Mouse (Mus musculus): ENCODE data around the gene Cish. TPM values are rescaled to one million over a fixed set of nuclear protein-coding genes. Genes with fewer than 3 reads are reported as not detected.

Gene Cish
- polyA plus RNA-seq, 1 experiment = 23.1 TPM

DNA sequence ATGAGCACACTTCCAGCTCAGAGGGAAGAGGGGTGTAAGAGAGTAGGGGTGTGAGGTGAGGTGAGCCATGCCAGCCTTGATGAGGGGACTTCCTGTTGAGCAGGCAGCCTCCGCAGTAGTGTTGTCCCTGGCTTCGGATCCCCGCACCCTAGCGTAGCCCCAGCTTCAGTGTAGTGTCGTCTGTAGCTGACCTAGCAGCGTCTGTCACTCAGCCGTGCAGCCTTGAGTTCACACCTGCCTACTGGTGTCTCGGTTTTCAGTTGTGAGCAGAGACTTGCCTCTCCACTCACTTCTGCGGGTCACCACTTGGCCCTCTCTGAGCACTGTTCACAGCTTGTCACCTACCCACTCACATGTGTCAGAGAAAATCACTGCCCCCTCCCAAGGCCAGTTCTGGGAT is 13.3 kb downstream of the Cish start:
- Histone ChIP-seq H3K4me1 (ENCODE audit: control insufficient read depth, insufficient read depth, insufficient read length, low read length) (peaks cover 15% of the 10 kb centered on the region; the same call in 1 of the 2 replicates), H3K27ac (replicated peaks; ENCODE audit: low read depth, low read length) (no peak overlapping the region)

DNA sequence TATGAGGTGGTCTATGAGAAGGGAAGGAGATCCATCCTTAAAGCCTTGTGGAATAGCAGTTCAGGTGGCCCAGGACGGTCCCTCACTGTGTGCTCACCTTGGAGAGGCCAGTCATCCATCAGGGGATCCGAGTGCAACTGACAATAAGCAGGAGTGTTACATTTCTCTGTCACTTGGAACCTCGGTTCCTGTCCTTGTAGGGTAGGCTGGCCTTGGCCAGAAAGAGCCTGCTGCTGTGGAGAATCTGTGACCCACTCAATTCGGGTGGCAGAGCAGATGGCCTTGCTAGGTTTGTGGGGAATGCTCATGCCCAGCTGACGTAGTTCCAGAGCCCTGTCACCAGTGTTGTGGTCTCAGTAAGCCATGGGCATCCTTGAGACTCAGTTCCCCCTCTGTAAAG is 13.8 kb downstream of the Cish start:
- no peak overlapping the region for H3K27ac ChIP-seq (replicated peaks; ENCODE audit: low read depth, low read length)
- H3K4me3 ChIP-seq (ENCODE audit: insufficient read depth, low read depth, low read length) = no peak overlapping the region
- peaks cover 15% of the 10 kb centered on the region; the same call in 1 of the 2 replicates for H3K4me1 ChIP-seq (ENCODE audit: control insufficient read depth, insufficient read depth, insufficient read length, low read length)

More for the DNA sequence above, 13.3 kb downstream of the Cish start:
- no peak overlapping the region for H3K4me3 ChIP-seq (ENCODE audit: insufficient read depth, low read depth, low read length)

DNA sequence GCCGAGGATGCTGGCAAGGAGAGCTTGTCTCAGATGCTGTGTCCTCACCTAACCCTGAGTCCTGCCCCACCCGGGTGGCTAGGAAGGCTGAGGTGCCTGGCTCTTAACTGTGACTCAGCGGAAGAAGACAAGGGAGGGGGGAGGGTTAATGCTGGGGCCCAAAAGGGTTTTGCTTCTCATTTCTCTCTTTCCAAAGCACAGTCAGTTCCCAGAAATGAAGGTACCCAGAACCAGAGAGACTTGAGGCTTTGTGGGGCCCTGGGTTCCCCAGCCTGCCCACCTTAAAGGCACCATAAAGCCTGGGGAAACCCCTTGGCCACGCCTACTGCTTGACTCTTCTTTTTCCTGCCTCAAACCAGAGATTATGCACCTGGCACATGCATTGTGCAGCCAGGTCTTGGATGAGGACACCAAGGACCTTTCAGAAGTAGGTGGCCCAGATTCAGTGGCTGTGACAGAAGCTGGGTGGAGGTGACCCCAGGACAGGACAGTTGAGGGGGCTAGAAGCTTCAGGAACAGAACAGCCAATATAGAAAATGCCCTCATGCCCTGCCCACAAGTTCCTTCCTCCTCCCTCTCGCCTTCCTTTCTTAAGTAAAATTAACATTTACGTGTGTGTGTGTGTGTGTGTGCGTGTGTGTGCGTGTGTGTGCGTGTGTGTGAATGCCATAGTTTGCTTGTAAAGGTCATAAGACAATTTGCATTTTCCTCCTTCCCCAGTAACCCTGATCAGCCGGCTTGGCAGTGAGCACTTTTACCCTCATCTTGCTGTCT is 17.2 kb downstream of the Cish start:
- no peak overlapping the region for H3K4me3 ChIP-seq (ENCODE audit: insufficient read depth, low read depth, low read length)
- H3K4me1 ChIP-seq (ENCODE audit: control insufficient read depth, insufficient read depth, insufficient read length, low read length) = peaks cover 2% of the 10 kb centered on the region; the same call in 1 of the 2 replicates
- H3K27ac ChIP-seq (replicated peaks; ENCODE audit: low read depth, low read length) = no peak overlapping the region

DNA sequence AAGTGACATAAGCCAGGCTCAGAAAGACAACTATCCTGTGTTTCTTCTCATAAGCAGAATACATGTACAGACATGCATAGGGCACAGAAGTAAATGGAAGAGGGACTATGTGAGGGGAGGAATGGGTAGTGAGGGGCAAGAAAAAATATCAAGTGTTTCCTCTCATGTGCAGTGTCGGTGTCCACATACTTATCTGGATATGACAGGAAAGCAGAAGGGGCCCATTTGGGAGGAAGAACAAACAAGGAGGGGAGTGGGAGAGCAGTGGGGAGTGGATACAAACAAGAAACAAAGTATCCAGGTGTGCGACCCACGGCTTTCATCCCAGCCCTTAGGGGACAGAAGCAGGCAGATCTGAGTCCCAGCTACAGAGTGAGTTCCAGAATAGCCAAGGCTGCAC is 18.1 kb downstream of the Cish start:
- Histone ChIP-seq H3K4me3 (ENCODE audit: insufficient read depth, low read depth, low read length) (no peak overlapping the region), H3K27ac (replicated peaks; ENCODE audit: low read depth, low read length) (no peak overlapping the region), H3K4me1 (ENCODE audit: control insufficient read depth, insufficient read depth, insufficient read length, low read length) (0 out of 2 replicates have a peak, but pooled peaks cover 6% of the 10 kb centered on the region)

DNA sequence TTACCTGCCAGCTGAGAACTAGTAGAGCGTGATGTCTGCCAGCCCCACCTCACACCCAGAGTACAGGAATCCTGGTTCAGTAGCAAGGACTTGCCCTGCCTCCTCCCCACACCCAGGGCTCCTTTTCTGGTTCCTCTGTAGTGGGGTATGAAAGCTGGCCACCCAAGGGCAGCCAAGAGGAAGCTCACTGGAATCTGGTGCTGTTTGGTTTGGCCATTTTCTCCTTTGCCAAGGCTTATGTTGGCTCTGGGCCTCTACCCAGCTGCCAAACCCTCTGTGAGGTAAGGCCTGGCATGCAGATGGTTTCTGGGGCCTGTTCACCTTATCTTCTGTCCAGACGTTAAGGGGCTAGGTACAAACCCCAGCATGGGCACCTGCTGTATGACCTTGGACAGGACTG is 20.0 kb downstream of the Cish start:
- 0 out of 2 replicates have a peak overlapping the region, but pooled peaks have one; percentile 10 for H3K27ac ChIP-seq (replicated peaks; ENCODE audit: low read depth, low read length)
- H3K4me1 ChIP-seq (ENCODE audit: control insufficient read depth, insufficient read depth, insufficient read length, low read length) = 0 out of 2 replicates have a peak, but pooled peaks cover 6% of the 10 kb centered on the region
- no peak overlapping the region for H3K4me3 ChIP-seq (ENCODE audit: insufficient read depth, low read depth, low read length)

DNA sequence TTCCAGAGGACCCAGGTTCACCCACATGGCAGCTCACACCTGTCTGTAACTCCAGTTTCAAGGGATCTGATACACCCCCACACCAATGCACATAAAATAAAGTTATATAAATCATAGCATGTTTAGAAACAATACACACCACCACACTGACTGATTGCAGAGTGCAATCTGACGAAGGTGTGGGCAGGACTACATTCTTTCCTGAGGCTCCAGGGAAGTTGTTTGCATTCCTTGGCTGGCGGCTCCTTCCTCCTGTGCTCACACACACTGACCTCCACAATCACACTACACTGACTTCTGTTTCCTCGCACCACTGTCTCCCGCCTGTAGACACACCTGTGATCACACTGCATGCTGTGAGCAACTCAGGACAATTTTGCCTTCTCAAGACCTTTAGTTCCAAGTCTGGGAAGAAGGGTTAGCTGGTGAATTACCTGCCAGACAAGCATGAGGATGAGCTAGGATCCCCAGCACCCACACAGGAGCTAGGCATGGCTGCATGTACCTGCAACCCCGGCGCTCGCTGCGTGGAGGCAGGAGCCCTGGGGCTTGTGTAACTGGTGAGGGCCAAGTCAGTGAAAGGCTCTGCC is 26.7 kb downstream of the Cish start:
- H3K4me3 ChIP-seq (ENCODE audit: insufficient read depth, low read depth, low read length) = no peak overlapping the region
- H3K4me1 ChIP-seq (ENCODE audit: control insufficient read depth, insufficient read depth, insufficient read length, low read length) = peaks cover 25% of the 10 kb centered on the region
- H3K27ac ChIP-seq (replicated peaks; ENCODE audit: low read depth, low read length) = no peak overlapping the region

DNA sequence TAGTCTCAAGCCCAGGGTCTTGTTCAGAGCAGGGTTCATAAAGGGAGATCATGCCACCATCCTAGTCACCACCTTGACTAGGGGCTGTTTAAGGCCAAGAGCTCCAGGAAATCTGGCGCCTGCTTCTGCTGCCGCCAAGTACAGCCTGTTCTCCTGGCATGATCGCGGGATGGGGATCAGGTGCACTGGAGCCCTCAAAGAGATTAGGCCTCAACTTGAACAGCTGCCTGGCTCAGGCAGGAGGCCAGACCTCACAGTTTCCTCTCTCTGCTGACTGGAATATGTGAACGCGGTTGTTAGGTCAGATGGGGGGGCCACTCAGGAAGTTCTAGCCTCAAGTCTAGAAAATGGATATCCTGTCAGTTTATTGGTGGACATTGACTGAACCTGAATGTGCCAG is 27.7 kb downstream of the Cish start:
- Histone ChIP-seq H3K27ac (replicated peaks; ENCODE audit: low read depth, low read length) (peak overlapping the region; percentile 28; the same call in 1 of the 2 replicates), H3K4me3 (ENCODE audit: insufficient read depth, low read depth, low read length) (no peak overlapping the region)

DNA sequence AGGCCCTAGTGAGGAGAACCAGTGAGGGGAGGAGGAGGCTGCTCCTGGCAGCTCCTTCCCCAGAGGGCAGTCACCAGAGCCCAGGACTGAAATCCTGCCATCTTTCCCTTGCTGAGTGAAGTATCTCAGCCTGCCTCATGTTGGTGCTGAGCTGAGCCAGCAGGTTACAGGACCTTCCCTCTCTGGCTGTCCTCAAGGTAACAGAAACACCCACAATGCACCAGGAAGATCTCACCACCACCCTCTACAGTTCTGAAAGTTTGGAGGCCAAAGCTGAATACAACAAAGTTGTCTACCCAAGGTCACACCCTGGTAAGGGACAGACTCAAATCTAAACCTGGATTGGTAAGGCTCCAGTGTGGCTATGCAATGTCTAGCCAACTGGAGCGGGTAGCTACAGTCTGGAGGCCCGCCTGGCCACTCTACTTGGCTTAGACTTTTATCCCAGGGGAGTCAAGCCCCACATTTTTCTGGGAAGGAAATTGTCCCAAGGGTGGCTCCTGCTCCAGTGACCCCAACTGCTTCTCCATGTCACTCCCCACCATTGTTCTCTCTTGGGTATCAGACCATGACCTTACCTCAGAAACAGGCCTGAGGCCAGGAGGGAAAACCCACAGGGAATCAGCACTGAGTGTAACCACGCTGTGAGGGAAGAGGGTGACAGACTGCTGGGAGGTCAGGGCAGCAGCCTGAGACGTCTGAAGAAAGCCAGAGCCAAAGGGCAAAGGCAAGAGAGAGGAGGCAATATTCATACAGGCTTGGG is 29.2 kb downstream of the Cish start:
- peaks cover 23% of the 10 kb centered on the region for H3K4me1 ChIP-seq (ENCODE audit: control insufficient read depth, insufficient read depth, insufficient read length, low read length)
- no peak overlapping the region for H3K4me3 ChIP-seq (ENCODE audit: insufficient read depth, low read depth, low read length)
- H3K27ac ChIP-seq (replicated peaks; ENCODE audit: low read depth, low read length) = peak overlapping the region; percentile 96

More for the DNA sequence above, 27.7 kb downstream of the Cish start:
- peaks cover 24% of the 10 kb centered on the region for H3K4me1 ChIP-seq (ENCODE audit: control insufficient read depth, insufficient read depth, insufficient read length, low read length)

DNA sequence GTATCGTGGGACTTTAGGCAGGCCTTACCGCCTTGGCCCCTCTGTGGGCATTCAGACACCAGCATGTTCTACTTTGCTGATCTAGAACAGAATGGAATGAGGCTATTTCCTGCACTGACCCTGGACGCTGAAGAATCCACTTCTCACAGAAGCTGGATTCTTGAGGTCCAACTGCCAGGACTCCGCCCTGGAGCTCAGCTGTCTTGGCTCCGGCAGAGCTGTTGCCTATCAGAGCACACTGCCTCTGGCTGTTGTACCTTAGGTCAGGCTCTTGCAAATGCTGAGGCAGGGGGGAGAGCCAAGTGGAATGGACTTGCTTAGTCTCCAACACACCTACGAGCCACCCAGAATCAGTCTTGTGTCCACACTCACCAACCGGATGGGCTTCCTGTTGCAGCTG is 30.1 kb downstream of the Cish start:
- Histone ChIP-seq H3K27ac (replicated peaks; ENCODE audit: low read depth, low read length) (peak overlapping the region; percentile 96), H3K4me1 (ENCODE audit: control insufficient read depth, insufficient read depth, insufficient read length, low read length) (peaks cover 25% of the 10 kb centered on the region), H3K4me3 (ENCODE audit: insufficient read depth, low read depth, low read length) (no peak overlapping the region)

DNA sequence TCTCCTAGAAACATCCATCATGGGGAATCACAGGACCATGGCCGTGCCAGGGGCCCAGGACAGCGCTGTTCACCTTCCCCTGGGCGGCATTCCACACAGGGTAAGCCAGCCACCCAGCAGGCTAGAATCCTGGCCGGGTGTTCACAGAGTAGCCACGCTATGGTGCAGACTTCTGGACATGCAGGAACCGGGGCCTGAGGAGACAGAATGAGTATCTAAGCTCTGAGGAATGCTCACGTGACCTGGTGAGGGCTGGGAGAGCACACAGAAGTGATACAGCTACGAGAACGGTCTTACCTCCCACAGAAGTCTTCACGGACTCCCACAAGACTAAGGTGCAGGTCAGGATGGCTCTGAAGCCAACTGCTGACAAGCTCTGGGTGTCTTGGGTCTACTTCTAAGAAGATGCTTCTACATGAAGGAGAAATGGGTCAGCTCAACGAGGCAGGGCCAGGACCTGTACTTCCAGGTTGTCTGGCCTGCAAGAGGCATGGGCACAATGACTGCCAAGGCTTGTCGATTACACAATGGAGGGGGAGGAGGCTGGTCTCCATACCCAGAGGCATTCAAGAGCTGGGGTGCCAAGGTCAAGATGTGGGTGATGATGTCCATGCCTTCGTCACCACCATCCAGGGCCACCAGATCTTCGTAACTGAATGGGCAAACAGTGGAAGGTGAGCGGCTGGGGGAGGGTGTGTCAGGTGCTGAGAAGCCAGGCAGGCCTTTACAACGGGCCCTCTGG is 32.2 kb downstream of the Cish start:
- peaks cover 30% of the 10 kb centered on the region for H3K4me1 ChIP-seq (ENCODE audit: control insufficient read depth, insufficient read depth, insufficient read length, low read length)
- peak overlapping the region; percentile 87 for H3K27ac ChIP-seq (replicated peaks; ENCODE audit: low read depth, low read length)
- no peak overlapping the region for H3K4me3 ChIP-seq (ENCODE audit: insufficient read depth, low read depth, low read length)

DNA sequence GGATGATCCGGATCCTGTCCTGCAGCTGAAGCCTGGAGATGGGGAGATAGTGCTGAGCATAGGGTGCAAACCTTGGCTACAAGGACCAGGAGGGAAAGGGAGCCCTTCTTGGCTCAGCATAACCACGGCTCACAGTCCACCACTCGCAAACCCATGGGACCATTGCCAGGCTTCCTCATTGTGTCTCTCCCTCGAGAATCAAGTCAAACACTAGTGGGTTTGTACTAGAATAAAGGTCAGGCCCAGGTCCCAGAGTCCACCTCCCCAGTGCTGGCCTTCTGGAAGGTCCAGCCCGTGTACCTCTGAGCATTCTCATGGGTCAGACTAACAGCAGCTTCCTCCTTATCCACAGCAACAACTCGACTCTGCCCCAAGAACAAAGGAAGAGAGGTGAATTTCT is 35.0 kb downstream of the Cish start:
- Histone ChIP-seq H3K4me3 (ENCODE audit: insufficient read depth, low read depth, low read length) (no peak overlapping the region), H3K4me1 (ENCODE audit: control insufficient read depth, insufficient read depth, insufficient read length, low read length) (peaks cover 21% of the 10 kb centered on the region), H3K27ac (replicated peaks; ENCODE audit: low read depth, low read length) (peak overlapping the region; percentile 47)

DNA sequence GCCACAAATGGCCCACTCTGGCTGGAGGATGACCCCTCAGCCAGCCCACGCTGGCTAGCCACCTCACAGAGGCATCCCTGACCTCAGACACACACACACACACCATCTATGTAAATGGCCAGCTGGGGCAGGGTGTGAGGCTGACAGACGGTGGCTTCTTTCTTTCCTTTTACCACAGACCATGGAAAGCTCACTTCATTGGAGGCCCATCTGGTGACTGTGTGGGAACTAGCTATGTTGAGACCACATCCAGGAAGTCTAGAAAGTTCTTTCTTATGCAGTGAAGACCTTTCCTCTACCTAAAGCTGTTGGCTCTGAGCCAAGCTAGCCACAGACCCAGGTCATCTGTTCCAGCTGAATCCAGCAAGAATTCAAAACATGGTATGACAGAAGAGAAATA is 37.9 kb downstream of the Cish start:
- no peak overlapping the region; the same call in 1 of the 2 replicates for H3K27ac ChIP-seq (replicated peaks; ENCODE audit: low read depth, low read length)
- no peak overlapping the region for H3K4me3 ChIP-seq (ENCODE audit: insufficient read depth, low read depth, low read length)
- peaks cover 11% of the 10 kb centered on the region for H3K4me1 ChIP-seq (ENCODE audit: control insufficient read depth, insufficient read depth, insufficient read length, low read length)

DNA sequence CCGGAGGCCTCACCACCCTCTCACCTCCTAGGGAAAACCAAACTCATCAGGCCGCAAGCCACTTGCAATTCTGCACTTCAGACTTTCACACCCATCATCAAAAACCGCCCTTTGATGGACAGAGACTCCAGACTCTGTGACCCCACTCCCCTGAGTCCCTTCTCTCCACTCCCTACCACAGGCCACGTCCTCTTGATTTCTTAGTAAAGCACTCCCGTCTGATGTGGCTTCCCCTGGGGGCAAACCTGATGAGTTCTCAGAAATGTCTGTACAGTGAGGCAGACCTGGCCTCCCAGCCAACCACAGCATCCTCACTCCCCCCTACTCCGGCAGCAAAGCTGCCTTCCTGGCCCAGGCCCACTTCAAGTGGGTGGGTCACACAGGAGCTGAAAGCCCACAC is 38.5 kb downstream of the Cish start:
- Histone ChIP-seq H3K27ac (replicated peaks; ENCODE audit: low read depth, low read length) (no peak overlapping the region), H3K4me1 (ENCODE audit: control insufficient read depth, insufficient read depth, insufficient read length, low read length) (peaks cover 14% of the 10 kb centered on the region), H3K4me3 (ENCODE audit: insufficient read depth, low read depth, low read length) (no peak overlapping the region)

DNA sequence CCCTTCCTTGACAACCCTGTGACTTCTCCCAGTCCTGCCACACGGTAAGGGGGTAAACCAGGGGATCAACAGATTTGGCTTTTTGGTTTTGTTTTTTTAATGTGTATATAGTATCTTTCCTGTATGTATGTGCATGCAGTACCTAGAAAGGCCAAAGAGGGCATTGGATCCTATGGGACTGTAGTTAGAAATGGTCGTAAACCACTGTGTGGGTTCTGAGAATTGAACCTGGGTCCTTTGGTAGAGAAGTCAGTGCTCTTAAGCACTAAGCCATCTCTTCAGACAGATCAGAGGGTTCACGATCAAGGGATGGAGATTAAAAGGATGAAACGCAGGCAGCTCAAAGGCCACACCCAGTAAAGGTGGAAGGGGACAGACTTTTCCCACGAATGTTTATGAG is 39.2 kb downstream of the Cish start:
- no peak overlapping the region for H3K27ac ChIP-seq (replicated peaks; ENCODE audit: low read depth, low read length)
- no peak overlapping the region for H3K4me3 ChIP-seq (ENCODE audit: insufficient read depth, low read depth, low read length)
- peaks cover 14% of the 10 kb centered on the region for H3K4me1 ChIP-seq (ENCODE audit: control insufficient read depth, insufficient read depth, insufficient read length, low read length)

DNA sequence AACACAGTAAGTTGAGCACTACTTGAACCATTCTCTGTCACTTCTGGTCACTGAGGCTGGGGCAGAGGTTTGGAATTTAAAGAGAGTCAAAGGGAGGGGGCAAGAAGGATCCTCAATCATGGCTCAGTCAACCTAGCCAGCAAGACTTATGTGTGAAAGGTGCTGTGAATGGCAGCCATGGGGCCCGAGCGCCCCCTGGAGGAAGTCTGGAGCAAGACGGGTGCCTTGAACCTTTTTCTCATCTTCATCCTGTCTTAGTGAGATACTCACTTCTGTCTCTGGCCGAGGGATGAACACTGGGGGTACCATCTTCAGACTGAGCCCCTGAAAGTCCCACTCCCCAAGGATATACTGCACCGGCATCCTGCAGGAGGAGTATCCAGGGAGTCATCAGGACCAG is 40.1 kb downstream of the Cish start:
- Histone ChIP-seq H3K27ac (replicated peaks; ENCODE audit: low read depth, low read length) (peak overlapping the region; percentile 22), H3K4me1 (ENCODE audit: control insufficient read depth, insufficient read depth, insufficient read length, low read length) (peaks cover 11% of the 10 kb centered on the region), H3K4me3 (ENCODE audit: insufficient read depth, low read depth, low read length) (no peak overlapping the region)

Measured in brown adipose tissue, adult 24 weeks (tissue).